Mouse (Mus musculus): ENCODE results near the gene Gtdc1.
"Not testable (repeated sequence)": the region's sequence is repeated elsewhere in the genome, so short reads cannot be mapped to it uniquely, and the experiment has no call there.

Gtdc1 gene

DNA sequence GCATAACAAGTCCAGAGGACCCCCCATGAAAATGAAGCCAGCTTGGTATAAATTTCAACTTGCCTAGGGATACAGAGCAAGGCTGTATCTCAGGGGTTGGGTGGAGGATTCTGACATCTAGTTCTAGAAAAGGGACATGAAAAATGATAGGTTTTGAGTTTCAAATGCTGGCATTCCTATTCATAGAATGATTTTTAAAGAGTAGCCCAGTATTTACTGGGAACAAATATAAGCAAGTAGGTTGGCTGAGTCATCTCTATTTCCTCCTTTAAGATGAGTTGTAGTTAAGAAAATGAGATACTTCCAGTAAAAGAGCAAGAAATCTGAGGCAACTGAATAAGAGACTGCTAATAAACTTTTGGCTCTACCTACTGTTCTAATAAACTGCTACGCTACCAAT lies 190.8 kb downstream of the Gtdc1 start:
- DNase-seq = no peak

- DNase-seq = no peak
These were observed 206.0 kb downstream of the Gtdc1 start for GRCm38 (mm10) chr2:44721461-44721860.

- no peak for DNase-seq
These were observed 221.4 kb downstream of the Gtdc1 start for GRCm38 (mm10) chr2:44705883-44706615.

- DNase-seq = no peak
These were observed 227.2 kb downstream of the Gtdc1 start for GRCm38 (mm10) chr2:44700276-44700675.

DNA sequence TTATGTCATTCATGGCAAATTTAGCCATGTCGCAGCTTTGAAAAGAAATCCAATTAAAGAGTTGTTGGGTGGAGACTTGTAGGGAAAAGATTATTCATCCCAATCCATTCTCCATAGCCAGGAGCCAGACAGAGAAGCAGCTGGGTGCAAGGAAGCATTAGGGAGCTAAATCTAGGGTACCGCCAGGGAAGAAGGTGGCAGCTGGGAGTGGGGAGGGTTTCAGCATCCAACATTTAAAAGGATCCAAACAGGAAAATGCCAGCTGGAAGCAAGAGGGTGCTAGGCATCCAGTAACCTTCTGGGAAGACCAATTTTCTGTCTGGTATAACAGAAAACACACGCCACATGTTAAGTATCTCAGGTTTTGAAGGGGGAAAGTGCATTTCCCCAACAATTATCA lies 231.0 kb downstream of the Gtdc1 start:
- DNase-seq = no peak

- DNase-seq = no peak
These were observed 233.6 kb downstream of the Gtdc1 start for GRCm38 (mm10) chr2:44693898-44694297.

GRCm38 (mm10) chr2:44664049-44664448 lies 263.4 kb downstream of the Gtdc1 start:
- DNase-seq = no peak

DNA sequence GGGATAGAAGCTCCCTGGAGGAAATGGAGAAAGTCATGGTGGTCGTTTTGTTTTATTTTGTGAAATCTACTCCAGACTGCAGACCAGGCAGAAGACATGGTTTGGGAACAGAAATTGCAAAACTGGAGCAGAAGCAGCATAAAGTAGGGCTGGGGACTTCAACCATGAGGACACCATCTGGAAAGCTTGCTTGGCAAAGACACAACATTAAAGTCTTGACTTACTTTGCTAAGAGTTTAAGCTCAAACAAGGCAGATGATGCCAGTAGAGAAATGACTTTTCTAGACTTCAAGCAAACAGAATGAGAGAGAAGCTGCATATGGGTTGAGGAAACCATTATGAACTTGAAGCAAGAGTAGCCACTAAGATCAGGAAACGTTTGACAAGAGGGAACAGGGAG lies 267.6 kb downstream of the Gtdc1 start:
- DNase-seq = no peak

- DNase-seq = no peak
These were observed 268.4 kb downstream of the Gtdc1 start for GRCm38 (mm10) chr2:44659011-44659410.

GRCm38 (mm10) chr2:44648537-44648936 lies 278.9 kb downstream of the Gtdc1 start:
- no peak for DNase-seq

DNA sequence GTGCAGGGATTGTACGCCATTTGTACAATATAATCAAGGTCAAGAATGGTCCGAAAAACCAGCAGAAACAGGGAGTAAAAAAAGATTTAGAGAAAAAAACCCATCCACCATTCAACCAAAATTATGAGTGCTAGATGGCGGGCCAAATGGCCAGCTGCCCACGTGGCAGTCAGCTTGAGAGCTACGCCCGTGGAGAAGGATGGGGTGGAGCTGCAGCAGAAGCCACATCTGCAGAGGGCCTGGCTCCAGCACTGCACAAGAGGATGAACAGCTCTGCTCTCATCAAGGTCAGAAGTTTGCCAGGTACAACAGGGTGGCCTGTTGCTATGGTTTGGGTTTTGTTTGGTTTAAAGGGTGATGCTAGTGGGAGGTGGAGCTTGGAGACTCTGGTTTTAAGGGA lies 281.1 kb downstream of the Gtdc1 start:
- no peak for DNase-seq

GRCm38 (mm10) chr2:44639370-44639769 lies 288.1 kb downstream of the Gtdc1 start:
- DNase-seq = no peak

GRCm38 (mm10) chr2:44638157-44638556 lies 289.3 kb downstream of the Gtdc1 start:
- DNase-seq = no peak

DNA sequence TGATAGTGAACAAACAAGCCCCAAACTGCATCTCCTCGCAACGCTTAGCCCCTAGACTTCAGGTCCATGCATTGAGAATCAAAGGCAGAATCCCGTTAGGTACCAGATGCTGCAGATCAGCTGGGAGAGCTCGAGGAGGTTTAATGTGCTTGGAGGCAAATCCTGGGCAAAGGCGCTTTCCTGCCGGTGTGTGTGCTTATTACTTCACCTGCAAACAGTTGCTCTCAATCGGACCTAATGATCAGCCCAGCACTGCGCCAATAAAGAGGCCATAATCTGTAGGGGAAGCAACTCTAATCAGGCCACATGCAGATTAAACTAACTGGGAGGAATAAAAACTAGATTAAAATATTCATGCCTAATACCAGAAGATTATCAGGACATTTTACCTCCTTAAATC lies 293.5 kb downstream of the Gtdc1 start:
- no peak for DNase-seq

DNA sequence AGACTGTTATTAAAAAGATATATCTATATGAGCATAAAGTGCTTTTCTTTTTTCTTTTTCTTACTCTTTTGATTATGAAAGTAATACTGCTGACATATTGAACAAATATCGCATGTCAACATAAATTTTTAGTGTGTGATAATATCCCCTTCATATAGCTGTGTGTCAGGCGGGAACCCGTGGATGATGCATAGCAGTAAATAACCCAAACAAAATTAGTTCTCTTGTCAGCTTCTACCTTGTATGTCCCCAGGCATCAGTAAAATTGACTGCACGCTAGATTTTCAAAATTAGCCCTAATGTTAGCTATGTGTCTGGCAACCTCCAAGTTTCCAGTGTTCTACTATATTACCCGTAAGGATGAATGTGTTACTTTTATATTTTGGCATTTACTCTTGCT lies 294.4 kb downstream of the Gtdc1 start:
- DNase-seq = no peak

- DNase-seq = no peak
These were observed 294.9 kb downstream of the Gtdc1 start for GRCm38 (mm10) chr2:44632584-44632983.

GRCm38 (mm10) chr2:44631064-44631463 lies 296.4 kb downstream of the Gtdc1 start:
- no peak for DNase-seq

GRCm38 (mm10) chr2:44628778-44629177 lies 298.7 kb downstream of the Gtdc1 start:
- DNase-seq = no peak

DNA sequence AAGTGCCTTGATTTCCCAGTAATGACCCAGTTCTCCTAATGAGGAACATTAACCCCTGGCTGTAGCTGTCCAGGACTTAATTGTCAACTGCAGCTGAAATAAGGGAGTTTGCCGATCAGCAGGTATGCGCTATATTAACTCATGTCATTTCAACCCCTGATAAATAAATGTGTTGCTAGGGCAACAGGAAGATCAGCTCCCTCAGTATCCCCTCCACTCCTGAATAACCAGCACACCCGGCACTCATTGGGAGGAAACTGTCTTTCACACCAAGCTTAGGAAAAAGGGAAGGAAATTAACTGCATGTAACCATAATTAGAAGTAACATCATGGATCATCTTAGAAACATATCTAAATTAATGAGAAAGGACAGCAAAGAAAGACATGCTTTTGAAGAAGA lies 302.3 kb downstream of the Gtdc1 start:
- no peak for DNase-seq

DNA sequence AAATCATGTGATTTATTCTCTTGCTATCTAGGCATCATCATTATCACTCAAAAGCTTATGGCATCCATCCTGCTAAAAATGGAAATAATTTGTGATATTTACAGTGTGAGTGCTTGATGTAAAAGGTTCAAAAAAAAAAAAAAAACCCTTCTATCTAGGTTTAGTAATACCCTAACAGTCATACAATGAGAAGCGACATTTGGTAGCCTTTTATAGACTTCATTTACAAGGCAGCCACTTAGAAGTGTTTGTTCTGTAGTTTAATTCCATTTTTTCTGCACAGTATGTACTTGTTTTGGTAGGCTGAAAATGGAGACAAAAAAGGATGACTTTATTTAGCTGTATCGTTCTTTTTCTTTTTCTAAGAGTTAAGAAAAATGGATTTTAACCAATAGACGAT lies 305.0 kb downstream of the Gtdc1 start:
- DNase-seq = no peak

- DNase-seq = not testable (repeated sequence)
These were observed 327.8 kb downstream of the Gtdc1 start for GRCm38 (mm10) chr2:44599653-44600052.

GRCm38 (mm10) chr2:44594276-44594675 lies 333.2 kb downstream of the Gtdc1 start:
- DNase-seq = no peak

- DNase-seq = no peak
These were observed 336.6 kb downstream of the Gtdc1 start for GRCm38 (mm10) chr2:44590881-44591280.

DNA sequence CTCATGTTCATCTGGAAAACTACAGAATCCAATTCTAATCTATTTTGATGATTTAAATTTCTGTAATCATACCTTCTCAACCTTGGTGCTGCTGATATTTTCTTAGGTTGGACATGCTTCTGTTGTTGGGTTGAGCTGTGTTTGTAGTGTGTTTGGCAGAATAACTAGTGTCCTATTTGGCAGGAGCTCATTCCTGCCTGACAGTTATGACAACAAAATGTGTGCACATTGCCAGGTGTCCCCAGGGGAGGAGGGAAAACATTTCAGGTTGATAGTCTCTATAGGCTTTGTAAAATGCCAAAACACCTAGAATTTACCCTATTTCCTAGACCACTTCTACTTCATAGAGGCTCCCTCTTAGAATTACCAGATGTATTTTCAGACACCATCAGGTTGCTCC lies 343.4 kb downstream of the Gtdc1 start:
- no peak for DNase-seq

DNA sequence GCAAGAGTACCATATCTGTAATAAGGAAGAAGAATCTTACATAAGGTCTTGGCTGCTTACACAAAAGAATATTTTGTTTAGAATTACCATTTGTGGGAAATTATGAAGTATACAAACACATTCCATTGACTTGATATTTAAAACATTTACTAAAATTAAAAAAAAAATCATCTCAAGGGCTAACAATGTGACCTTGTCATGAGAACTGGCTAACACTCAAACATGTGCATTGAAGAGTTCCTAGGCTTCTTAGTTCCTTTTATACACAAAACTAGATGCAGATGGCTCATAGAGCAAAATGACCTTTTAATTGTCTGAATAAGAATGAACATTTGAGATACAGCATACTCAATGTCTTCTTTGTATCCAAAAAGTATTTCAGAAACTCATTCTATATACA lies 344.0 kb downstream of the Gtdc1 start:
- DNase-seq = no peak

Data from thymus, postnatal 14 days (tissue).